Comparison of ENCODE assay signal across 8 mouse cellular contexts in the genomic region with DNA sequence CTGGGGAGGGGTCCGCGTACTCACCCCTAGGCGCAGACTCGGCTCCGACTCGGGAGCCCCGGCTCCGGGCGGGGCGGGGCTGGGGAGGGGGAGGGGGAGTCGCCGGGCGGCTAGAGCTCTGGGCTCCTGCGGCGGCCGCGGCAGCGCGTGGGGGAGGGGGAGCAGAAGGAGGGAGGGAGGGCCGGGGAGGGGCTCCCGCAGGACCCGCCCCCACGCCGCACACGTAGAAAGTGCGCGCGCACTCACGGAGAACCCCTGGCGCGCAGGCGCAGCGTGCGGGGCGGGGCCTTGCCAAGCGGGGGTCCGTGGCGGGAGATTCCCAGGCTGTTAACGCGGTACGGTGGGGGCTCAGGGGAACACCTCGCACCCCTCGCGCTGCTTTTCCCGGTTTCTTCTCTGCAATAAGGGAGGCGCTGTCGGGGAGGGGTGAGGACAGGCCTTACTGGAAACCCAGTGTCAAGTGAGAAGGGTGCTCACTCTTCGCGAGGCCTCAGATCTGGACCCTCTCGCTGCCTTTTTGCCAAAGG. TPM values are rescaled to one million over a fixed set of nuclear protein-coding genes. Genes with fewer than 3 reads are reported as not detected.
A peak's percentile ranks its signal among the peaks of the same experiment; 100 is the strongest.
DNase-seq lines count a peak whose midpoint lies in the region; ATAC-seq and TF ChIP-seq lines count a peak whose summit lies in the region.

A gene (plus strand): TSS at position 230 of the 527 bp plus-strand sequence.

- H3K4me2 ChIP-seq in hindbrain, postnatal 0 days (ENCODE audit: low read depth, low read length), result peak within 1 kb of the TSS; percentile 82

- H3K4me3 ChIP-seq in gastrocnemius, adult 2 months, result peak within 1 kb of the TSS; percentile 94
- H3K4me3 ChIP-seq in hindbrain, postnatal 0 days (ENCODE audit: low read length), result peak within 1 kb of the TSS; percentile 94
- H3K4me3 ChIP-seq in left cerebral cortex, adult 2 months, result peak within 1 kb of the TSS; percentile 85

- under 1% methylated on average over 34 of the region's 50 CpGs for WGBS in hindbrain, postnatal 0 days

- H3K4me1 ChIP-seq in hindbrain, postnatal 0 days (ENCODE audit: insufficient read depth, low read length), result peaks cover 20% of the 10 kb centered on the region

- peak within 1 kb of the TSS; percentile 92 for H3K9ac ChIP-seq in hindbrain, postnatal 0 days (replicated peaks; ENCODE audit: low read length)

- TF ChIP-seq CTCF in gastrocnemius, adult 2 months (IDR thresholded peaks at IDR 0.05), result no peak
- TF ChIP-seq CTCF in hindbrain, postnatal 0 days (IDR thresholded peaks at IDR 0.05; ENCODE audit: low read depth), result 0 out of 2 replicates have a peak, but pooled peaks have one; percentile 5
- TF ChIP-seq CTCF in left cerebral cortex, adult 2 months (IDR thresholded peaks at IDR 0.05), result no peak

- H3K9me3 ChIP-seq in hindbrain, postnatal 0 days (ENCODE audit: low read length), result no peaks in the 10 kb centered on the region

- intact Hi-C loops in gastrocnemius, adult 2 months (cut with DNase I), result no loop called here
- intact Hi-C loops in left cerebral cortex, adult 2 months (cut with DNase I), result no loop called here

- peak within 1 kb of the TSS; percentile 98 for H3K27ac ChIP-seq in gastrocnemius, adult 2 months
- peak within 1 kb of the TSS; percentile 88 for H3K27ac ChIP-seq in hindbrain, postnatal 0 days
- peak within 1 kb of the TSS; percentile 98 for H3K27ac ChIP-seq in left cerebral cortex, adult 2 months

- peak; percentile 86 for ATAC-seq in hindbrain, postnatal 0 days
- ATAC-seq in megakaryocyte, adult 5-6 weeks (ENCODE audit: poor library complexity, severe bottlenecking), result peak; percentile 83

- H3K36me3 ChIP-seq in hindbrain, postnatal 0 days (ENCODE audit: insufficient read depth, low read length), result no peaks in the 10 kb centered on the region

- DNase-seq in WW6 (ENCODE audit: low read depth, low spot score), result peak; percentile 76
- peak; percentile 90 to 95 for DNase-seq in cerebellum, postnatal 4 days (ENCODE audit: low spot score in 2 of 2)
- DNase-seq in gastrocnemius, adult 2 months, result peak; percentile 95
- DNase-seq in hindbrain, postnatal 0 days (ENCODE audit: low spot score), result peak; percentile 97
- DNase-seq in left cerebral cortex, adult 2 months (ENCODE audit: extremely low spot score in 1 of 2, low spot score in 2 of 2), result peak; percentile 93
- peak; percentile 89 to 93 for DNase-seq in right cerebral cortex, adult 2 months (ENCODE audit: low spot score in 2 of 2)
- DNase-seq in urinary bladder, postnatal 14 days (ENCODE audit: low spot score), result peak; percentile 93

- H3K27me3 ChIP-seq in hindbrain, postnatal 0 days (ENCODE audit: insufficient read depth, low read length), result no peaks in the 10 kb centered on the region

RNA-seq across cellular contexts. Expression of the gene that starts here (rescaled TPM):
- 100 to 1,000 TPM in 1 of 2 experiments, 10 to 100 TPM in 1; 99.5 to 139 TPM for total RNA-seq in gastrocnemius, adult 2 months (2021)
- 41.3 and 58.7 TPM in 2 replicates for total RNA-seq in hindbrain, postnatal 0 days (2014; rRNA removed)
- 117 and 119 TPM in 2 replicates for polyA plus RNA-seq in hindbrain, postnatal 0 days (2015; fragmentation: Nextera tagmentation; extraction: Ambion mirVana)
- 10 to 100 TPM; 42.4 to 44.1 TPM for total RNA-seq in left cerebral cortex, adult 2 months (2021)
- total RNA-seq in megakaryocyte, adult 5-6 weeks (2015), result 30.3 and 34.7 TPM in 2 replicates
- 12.7 and 14.7 TPM in 2 replicates for total RNA-seq in megakaryocyte, adult 5-6 weeks (2017)

Comparison
In these comparisons a context has a peak if more than half of its experiments do, and no peak if none do; other contexts are left out.
1. Peak in every context shown above with its lines: DNase-seq, ATAC-seq, H3K4me3 ChIP-seq and H3K27ac ChIP-seq.